Mouse (Mus musculus): Measurements from ENCODE around the gene Adgra3.

Gene Adgra3

GRCm38 (mm10) chr5:50058421-50059286 is at the start of gene Adgra3:
TSS of gene Adgra3 (minus strand) at chr5:50059006.
- peak; percentile 40 for DNase-seq (ENCODE audit: low read depth, low spot score)

GRCm38 (mm10) chr5:50083441-50083840 is 24.6 kb upstream of the Adgra3 start:
- DNase-seq (ENCODE audit: low read depth, low spot score) = no peak

- no peak for DNase-seq (ENCODE audit: low read depth, low spot score)
Measured at GRCm38 (mm10) chr5:50074245-50074644, 15.4 kb upstream of the Adgra3 start.

- no peak for DNase-seq (ENCODE audit: low read depth, low spot score)
Measured at GRCm38 (mm10) chr5:50064236-50064635, 5.4 kb upstream of the Adgra3 start.

- DNase-seq (ENCODE audit: low read depth, low spot score) = no peak
Measured at GRCm38 (mm10) chr5:50059586-50059985, 780 bp upstream of the Adgra3 start.

- DNase-seq (ENCODE audit: low read depth, low spot score) = no peak
Measured at GRCm38 (mm10) chr5:50057612-50058420, 990 bp downstream of the Adgra3 start.

- DNase-seq (ENCODE audit: low read depth, low spot score) = no peak
Measured at GRCm38 (mm10) chr5:50052456-50052855, 6.3 kb downstream of the Adgra3 start.

GRCm38 (mm10) chr5:50050668-50051425 is 8.0 kb downstream of the Adgra3 start:
- DNase-seq (ENCODE audit: low read depth, low spot score) = no peak

GRCm38 (mm10) chr5:50050037-50050436 is 8.8 kb downstream of the Adgra3 start:
- no peak for DNase-seq (ENCODE audit: low read depth, low spot score)

- no peak for DNase-seq (ENCODE audit: low read depth, low spot score)
Measured at GRCm38 (mm10) chr5:50049506-50049905, 9.3 kb downstream of the Adgra3 start.

GRCm38 (mm10) chr5:50048960-50049359 is 9.8 kb downstream of the Adgra3 start:
- DNase-seq (ENCODE audit: low read depth, low spot score) = no peak

GRCm38 (mm10) chr5:50048271-50048851 is 10.4 kb downstream of the Adgra3 start:
- DNase-seq (ENCODE audit: low read depth, low spot score) = no peak

- DNase-seq (ENCODE audit: low read depth, low spot score) = no peak
Measured at GRCm38 (mm10) chr5:50045180-50045579, 13.6 kb downstream of the Adgra3 start.

- DNase-seq (ENCODE audit: low read depth, low spot score) = no peak
Measured at GRCm38 (mm10) chr5:50043677-50044076, 15.1 kb downstream of the Adgra3 start.

- DNase-seq (ENCODE audit: low read depth, low spot score) = no peak
Measured at GRCm38 (mm10) chr5:50042274-50042943, 16.4 kb downstream of the Adgra3 start.

- no peak for DNase-seq (ENCODE audit: low read depth, low spot score)
Measured at GRCm38 (mm10) chr5:50039521-50039920, 19.3 kb downstream of the Adgra3 start.

- no peak for DNase-seq (ENCODE audit: low read depth, low spot score)
Measured at GRCm38 (mm10) chr5:50037666-50038065, 21.1 kb downstream of the Adgra3 start.

- no peak for DNase-seq (ENCODE audit: low read depth, low spot score)
Measured at GRCm38 (mm10) chr5:50034900-50035514, 23.8 kb downstream of the Adgra3 start.

GRCm38 (mm10) chr5:50034231-50034630 is 24.6 kb downstream of the Adgra3 start:
- no peak for DNase-seq (ENCODE audit: low read depth, low spot score)

GRCm38 (mm10) chr5:50033660-50034059 is 25.1 kb downstream of the Adgra3 start:
- no peak for DNase-seq (ENCODE audit: low read depth, low spot score)

Data from retina, postnatal 7 days (tissue).